Mouse (Mus musculus): ENCODE results near the gene Chia1. TPM values are rescaled to one million over a fixed set of nuclear protein-coding genes. Genes with fewer than 3 reads are reported as not detected.
"Not testable (repeated sequence)": the region's sequence is repeated elsewhere in the genome, so short reads cannot be mapped to it uniquely, and the experiment has no call there.

Chia1 gene
- polyA plus RNA-seq, 1 experiment from 2014 or later: not detected

GRCm38 (mm10) chr3:106167464-106167863 lies 54.4 kb downstream of the Chia1 start, which contains the start of gene Chil3:
Gene Chil3 (minus strand): TSS chr3:106167564.
- Histone ChIP-seq H3K27ac (ENCODE audit: low read length) (no peak within 1 kb of the TSS), H3K9me3 (ENCODE audit: control insufficient read depth, low read depth, low read length) (no peaks in the 10 kb centered on the region), H3K4me1 (ENCODE audit: control insufficient read depth, insufficient read depth, low read length) (no peaks in the 10 kb centered on the region), H3K9ac (replicated peaks; ENCODE audit: low read depth, low read length) (no peak within 1 kb of the TSS), H3K27me3 (ENCODE audit: control insufficient read depth, insufficient read depth, low read length) (no peaks in the 10 kb centered on the region), H3K4me2 (replicated peaks; ENCODE audit: low read depth, low read length) (no peak within 1 kb of the TSS), H3K36me3 (ENCODE audit: control insufficient read depth, insufficient read depth, low read length) (no peaks in the 10 kb centered on the region), H3K4me3 (ENCODE audit: low read depth, low read length) (no peak within 1 kb of the TSS)
- 73% methylated on average over 3 of the region's 3 CpGs for WGBS
- no peak for ATAC-seq (ENCODE audit: insufficient number of reproducible peaks, insufficient read depth, low FRiP score, low read depth)

GRCm38 (mm10) chr3:106170522-106171053 lies 57.6 kb downstream of the Chia1 start:
- no peaks in the 10 kb centered on the region for H3K4me1 ChIP-seq (ENCODE audit: control insufficient read depth, insufficient read depth, low read length)
- H3K27ac ChIP-seq (ENCODE audit: low read length): no peak overlapping the region
- H3K27me3 ChIP-seq (ENCODE audit: control insufficient read depth, insufficient read depth, low read length): no peaks in the 10 kb centered on the region
- H3K36me3 ChIP-seq (ENCODE audit: control insufficient read depth, insufficient read depth, low read length): no peaks in the 10 kb centered on the region
- 0 out of 2 replicates have a peak, but pooled peaks have one; percentile 56 for ATAC-seq (ENCODE audit: insufficient number of reproducible peaks, insufficient read depth, low FRiP score, low read depth)
- H3K9ac ChIP-seq (replicated peaks; ENCODE audit: low read depth, low read length): no peak overlapping the region
- H3K9me3 ChIP-seq (ENCODE audit: control insufficient read depth, low read depth, low read length): no peaks in the 10 kb centered on the region
- 48% methylated on average over 1 of the region's 1 CpGs for WGBS
- no peak overlapping the region for H3K4me2 ChIP-seq (replicated peaks; ENCODE audit: low read depth, low read length)
- no peak overlapping the region for H3K4me3 ChIP-seq (ENCODE audit: low read depth, low read length)

- no peaks in the 10 kb centered on the region for H3K36me3 ChIP-seq (ENCODE audit: control insufficient read depth, insufficient read depth, low read length)
- ATAC-seq (ENCODE audit: insufficient number of reproducible peaks, insufficient read depth, low FRiP score, low read depth): no peak
- H3K27me3 ChIP-seq (ENCODE audit: control insufficient read depth, insufficient read depth, low read length): no peaks in the 10 kb centered on the region
- H3K4me3 ChIP-seq (ENCODE audit: low read depth, low read length): no peak overlapping the region
- H3K4me1 ChIP-seq (ENCODE audit: control insufficient read depth, insufficient read depth, low read length): no peaks in the 10 kb centered on the region
- H3K9me3 ChIP-seq (ENCODE audit: control insufficient read depth, low read depth, low read length): no peaks in the 10 kb centered on the region
- no peak overlapping the region for H3K4me2 ChIP-seq (replicated peaks; ENCODE audit: low read depth, low read length)
- no peak overlapping the region for H3K9ac ChIP-seq (replicated peaks; ENCODE audit: low read depth, low read length)
- WGBS: 84% methylated on average over 1 of the region's 1 CpGs
- H3K27ac ChIP-seq (ENCODE audit: low read length): no peak overlapping the region
These were observed 58.2 kb downstream of the Chia1 start for GRCm38 (mm10) chr3:106171135-106171731.

- H3K4me1 ChIP-seq (ENCODE audit: control insufficient read depth, insufficient read depth, low read length); H3K4me3 ChIP-seq (ENCODE audit: low read depth, low read length); H3K27ac ChIP-seq (ENCODE audit: low read length); ATAC-seq (ENCODE audit: insufficient number of reproducible peaks, insufficient read depth, low FRiP score, low read depth); H3K27me3 ChIP-seq (ENCODE audit: control insufficient read depth, insufficient read depth, low read length); H3K36me3 ChIP-seq (ENCODE audit: control insufficient read depth, insufficient read depth, low read length); H3K9ac ChIP-seq (replicated peaks; ENCODE audit: low read depth, low read length); H3K4me2 ChIP-seq (replicated peaks; ENCODE audit: low read depth, low read length); H3K9me3 ChIP-seq (ENCODE audit: control insufficient read depth, low read depth, low read length): not testable (repeated sequence)
- 73% methylated on average over 2 of the region's 2 CpGs for WGBS
These were observed 59.5 kb downstream of the Chia1 start for GRCm38 (mm10) chr3:106172506-106172905.

- not testable (repeated sequence) for ATAC-seq (ENCODE audit: insufficient number of reproducible peaks, insufficient read depth, low FRiP score, low read depth); H3K36me3 ChIP-seq (ENCODE audit: control insufficient read depth, insufficient read depth, low read length); H3K4me3 ChIP-seq (ENCODE audit: low read depth, low read length); H3K4me2 ChIP-seq (replicated peaks; ENCODE audit: low read depth, low read length); H3K9me3 ChIP-seq (ENCODE audit: control insufficient read depth, low read depth, low read length); H3K4me1 ChIP-seq (ENCODE audit: control insufficient read depth, insufficient read depth, low read length); H3K9ac ChIP-seq (replicated peaks; ENCODE audit: low read depth, low read length); H3K27me3 ChIP-seq (ENCODE audit: control insufficient read depth, insufficient read depth, low read length); H3K27ac ChIP-seq (ENCODE audit: low read length)
- WGBS: 61% methylated on average over 2 of the region's 2 CpGs
These were observed 61.9 kb downstream of the Chia1 start for GRCm38 (mm10) chr3:106174971-106175370.

- H3K9ac ChIP-seq (replicated peaks; ENCODE audit: low read depth, low read length): no peak overlapping the region
- no peak overlapping the region for H3K4me3 ChIP-seq (ENCODE audit: low read depth, low read length)
- H3K9me3 ChIP-seq (ENCODE audit: control insufficient read depth, low read depth, low read length): no peaks in the 10 kb centered on the region
- 86% methylated on average over 13 of the region's 13 CpGs for WGBS
- no peaks in the 10 kb centered on the region for H3K36me3 ChIP-seq (ENCODE audit: control insufficient read depth, insufficient read depth, low read length)
- ATAC-seq (ENCODE audit: insufficient number of reproducible peaks, insufficient read depth, low FRiP score, low read depth): no peak
- H3K4me2 ChIP-seq (replicated peaks; ENCODE audit: low read depth, low read length): no peak overlapping the region
- no peaks in the 10 kb centered on the region for H3K27me3 ChIP-seq (ENCODE audit: control insufficient read depth, insufficient read depth, low read length)
- H3K4me1 ChIP-seq (ENCODE audit: control insufficient read depth, insufficient read depth, low read length): no peaks in the 10 kb centered on the region
- H3K27ac ChIP-seq (ENCODE audit: low read length): no peak overlapping the region
These were observed 64.6 kb downstream of the Chia1 start for GRCm38 (mm10) chr3:106177509-106178189.

Other genes with a start within 250 kb of the Chia1 start
- gene Adora3, start 242.4 kb upstream of the Chia1 start, polyA plus RNA-seq (2014; fragmentation: Nextera tagmentation; extraction: Ambion mirVana): 0.33 TPM in 1 of 2 replicates, not detected in the other
- not detected in 2 replicates for gene Tmigd3, start 242.3 kb upstream of the Chia1 start, polyA plus RNA-seq (2014; fragmentation: Nextera tagmentation; extraction: Ambion mirVana)
- gene I830077J02Rik, start 180.6 kb upstream of the Chia1 start, polyA plus RNA-seq (2014; fragmentation: Nextera tagmentation; extraction: Ambion mirVana): 1.2 and 1.5 TPM in 2 replicates
- gene Wdr77, start 153.9 kb upstream of the Chia1 start, polyA plus RNA-seq (2014; fragmentation: Nextera tagmentation; extraction: Ambion mirVana): 137 TPM in 2 replicates
- gene Atp5f1, start 153.1 kb upstream of the Chia1 start, polyA plus RNA-seq (2014; fragmentation: Nextera tagmentation; extraction: Ambion mirVana): 417 and 440 TPM in 2 replicates
- 1.8 and 2.0 TPM in 2 replicates for gene Ovgp1, start 139.5 kb upstream of the Chia1 start, polyA plus RNA-seq (2014; fragmentation: Nextera tagmentation; extraction: Ambion mirVana)
- 0.29 and 0.39 TPM in 2 replicates for gene Pifo, start 98.6 kb upstream of the Chia1 start, polyA plus RNA-seq (2014; fragmentation: Nextera tagmentation; extraction: Ambion mirVana)
- gene Chil5, start 80.4 kb upstream of the Chia1 start, polyA plus RNA-seq (2014; fragmentation: Nextera tagmentation; extraction: Ambion mirVana): not detected in 2 replicates
- 0.70 TPM in 1 of 2 replicates, not detected in the other for gene Chil3, start 54.3 kb downstream of the Chia1 start, polyA plus RNA-seq (2014; fragmentation: Nextera tagmentation; extraction: Ambion mirVana)
- not detected in 2 replicates for gene Chil4, start 106.3 kb downstream of the Chia1 start, polyA plus RNA-seq (2014; fragmentation: Nextera tagmentation; extraction: Ambion mirVana)